10 mouse cellular contexts compared by ENCODE assay signal in genomic region chr5:72984091-72984490, GRCm38 (mm10). TPM values are rescaled to one million over a fixed set of nuclear protein-coding genes. Genes with fewer than 3 reads are reported as not detected.
DNase-seq lines count a peak whose midpoint lies in the region; ATAC-seq and TF ChIP-seq lines count a peak whose summit lies in the region.
"Had no signal": no experiment of that assay in that cellular context is flagged by ENCODE, and none has a peak within 500 bp of the region (broad histone marks: within the 10 kb centered on the region; RNA-seq: fewer than 3 reads in every experiment).

No protein-coding gene starts in this region.

- TF ChIP-seq EP300 in MEL (IDR thresholded peaks at IDR 0.05; ENCODE audit: low read depth in 1 of 2, low read length in 2 of 2) = no peak

- H3K4me2 ChIP-seq in neural tube, embryonic 15.5 days = no peak overlapping the region
- H3K4me2 ChIP-seq: hindbrain, embryonic 15.5 days; neural tube, embryonic 12.5 days had no signal

- no peaks in the 10 kb centered on the region for H3K4me1 ChIP-seq in MEL (ENCODE audit: control insufficient read depth in 1 of 2, insufficient read depth in 2 of 2, low read length in 2 of 2)
- H3K4me1 ChIP-seq in neural tube, embryonic 15.5 days = no peaks in the 10 kb centered on the region
- H3K4me1 ChIP-seq: hindbrain, embryonic 15.5 days; neural tube, embryonic 12.5 days had no signal

- DNase-seq in cerebellum, adult 9-10 months = peak; percentile 53
- DNase-seq in cerebellum, adult 11 months = no peak
- DNase-seq in left cerebral cortex, adult 11 months (ENCODE audit: low spot score) = peak; percentile 25
- no peak for DNase-seq in left cerebral cortex, postnatal 4 days
- DNase-seq in MEL (ENCODE audit: low read depth, low spot score) = peak; percentile 77
- DNase-seq in embryo, embryonic 9.5 days (ENCODE audit: extremely low spot score) = peak; percentile 41
- DNase-seq in gastrocnemius, postnatal 4 days (ENCODE audit: low spot score in 2 of 2) = no peak

- H3K79me2 ChIP-seq in MEL (ENCODE audit: control insufficient read depth, insufficient read depth, low read length, poor library complexity) = no peaks in the 10 kb centered on the region

- no peak overlapping the region for H3K27ac ChIP-seq in MEL (ENCODE audit: control insufficient read depth, low read depth, low read length)
- no peak overlapping the region for H3K27ac ChIP-seq in neural tube, embryonic 15.5 days (replicated peaks)
- H3K27ac ChIP-seq: hindbrain, embryonic 15.5 days; neural tube, embryonic 12.5 days had no signal

- no peaks in the 10 kb centered on the region for H3K27me3 ChIP-seq in MEL (ENCODE audit: control insufficient read depth in 1 of 2, insufficient read depth in 2 of 2, low read length in 2 of 2)
- no peaks in the 10 kb centered on the region for H3K27me3 ChIP-seq in neural tube, embryonic 15.5 days (replicated peaks)
- H3K27me3 ChIP-seq: hindbrain, embryonic 15.5 days; neural tube, embryonic 12.5 days had no signal

- peak; percentile 95 for TF ChIP-seq RAD21 in MEL (IDR thresholded peaks at IDR 0.05; ENCODE audit: low read depth, low read length)

- H3K36me3 ChIP-seq in MEL (ENCODE audit: control insufficient read depth in 1 of 2, insufficient read depth in 2 of 2, low read length in 2 of 2) = no peaks in the 10 kb centered on the region
- peaks cover 4% of the 10 kb centered on the region; the same call in 1 of the 2 replicates for H3K36me3 ChIP-seq in neural tube, embryonic 15.5 days

- TF ChIP-seq CTCF in MEL (IDR thresholded peaks at IDR 0.05 in 2 of 3, conservative IDR thresholded peaks at IDR 0.05 in 1 of 3; ENCODE audit: control insufficient read depth in 1 of 3, insufficient read depth in 1 of 3, low read depth in 2 of 3, low read length in 3 of 3, poor library complexity in 1 of 3, severe bottlenecking in 1 of 3) = peak; percentile 34 to 97 (median 80)

- TF ChIP-seq POLR2A in MEL (IDR thresholded peaks at IDR 0.05; ENCODE audit: control insufficient read depth in 1 of 2, insufficient read depth in 1 of 2, low read depth in 1 of 2, low read length in 2 of 2, poor library complexity in 1 of 2) = no peak

- ATAC-seq in neural tube, embryonic 15.5 days (ENCODE audit: low FRiP score) = peak; percentile 20; the same call in 1 of the 2 replicates

- H3K4me3 ChIP-seq in MEL (ENCODE audit: control insufficient read depth in 1 of 2, insufficient read depth in 1 of 2, low read depth in 2 of 2, low read length in 2 of 2) = no peak overlapping the region
- H3K4me3 ChIP-seq in neural tube, embryonic 15.5 days (replicated peaks) = no peak overlapping the region
- H3K4me3 ChIP-seq: hindbrain, embryonic 15.5 days; neural tube, embryonic 12.5 days had no signal

- H3K9me3 ChIP-seq in MEL (replicated peaks; ENCODE audit: insufficient read depth, low read length) = no peaks in the 10 kb centered on the region
- no peaks in the 10 kb centered on the region for H3K9me3 ChIP-seq in neural tube, embryonic 15.5 days (replicated peaks)
- H3K9me3 ChIP-seq: hindbrain, embryonic 15.5 days; neural tube, embryonic 12.5 days had no signal

- 4% methylated on average over 2 of the region's 2 CpGs for WGBS in neural tube, embryonic 15.5 days

- no peak overlapping the region for H3K9ac ChIP-seq in MEL (ENCODE audit: control insufficient read depth, low read depth, low read length, poor library complexity, severe bottlenecking)
- no peak overlapping the region for H3K9ac ChIP-seq in neural tube, embryonic 15.5 days (replicated peaks)
- H3K9ac ChIP-seq: hindbrain, embryonic 15.5 days; neural tube, embryonic 12.5 days had no signal

- intact Hi-C loops in left cerebral cortex, postnatal 4 days (cut with DNase I) = loop anchor here (5.0 kb wide), 2 partner anchors 88 to 403 kb away; no protein-coding TSS in a partner anchor

TF ChIP-seq in MEL, 35 proteins besides CTCF, POLR2A, EP300 and RAD21:
- TF ChIP-seq GATA1 (IDR thresholded peaks at IDR 0.05; ENCODE audit: low read depth, low read length) (no peak), POLR2AphosphoS5 (IDR thresholded peaks at IDR 0.05; ENCODE audit: borderline replicate concordance, low read depth, low read length) (no peak), SMC3 (IDR thresholded peaks at IDR 0.05; ENCODE audit: low read depth, low read length) (peak; percentile 95), NRF1 (IDR thresholded peaks at IDR 0.05; ENCODE audit: insufficient read depth, low read depth, low read length, poor library complexity, severe bottlenecking) (no peak), GABPA (IDR thresholded peaks at IDR 0.05; ENCODE audit: low read depth, low read length) (no peak), ZC3H11A (IDR thresholded peaks at IDR 0.05; ENCODE audit: low read depth, low read length) (peak; percentile 96), UBTF (IDR thresholded peaks at IDR 0.05; ENCODE audit: borderline replicate concordance, insufficient read depth, low read depth, low read length) (no peak), MYC (IDR thresholded peaks at IDR 0.05; ENCODE audit: low read depth, low read length) (no peak), ZNF384 (IDR thresholded peaks at IDR 0.05; ENCODE audit: low read depth, low read length) (peak; percentile 69), MAZ (IDR thresholded peaks at IDR 0.05; ENCODE audit: low read depth, low read length) (no peak), BHLHE40 (IDR thresholded peaks at IDR 0.05; ENCODE audit: borderline replicate concordance, low read depth, low read length) (no peak)

RNA-seq across cellular contexts. Expression of gene Gm10135, which starts 9.6 kb away (rescaled TPM):
- total RNA-seq in left cerebral cortex, postnatal 4 days (2021) = not detected
- total RNA-seq in MEL (2012; rRNA removed) = 1.5 TPM in 1 of 2 replicates, not detected in the other
- 1 to 10 TPM in 1 of 2 experiments, not detected in 1; 6.0 TPM for polyA plus RNA-seq in MEL (2012; ENCODE audit: insufficient read depth in 1 of 2, insufficient read length in 2 of 2, low read depth in 1 of 2, low replicate concordance in 2 of 2, missing spikeins in 1 of 2)
- not detected in 2 replicates for polyA plus RNA-seq in neural tube, embryonic 15.5 days (2015; fragmentation: Nextera tagmentation; extraction: Ambion mirVana)
- not detected for total RNA-seq in gastrocnemius, postnatal 4 days (2021)
- polyA plus RNA-seq: hindbrain, embryonic 15.5 days; neural tube, embryonic 12.5 days had no signal

RNA-seq across cellular contexts. Expression of gene Slc10a4, which starts 22.6 kb away (rescaled TPM):
- total RNA-seq in left cerebral cortex, postnatal 4 days (2021) = 10 to 100 TPM in 1 of 2 experiments, 1 to 10 TPM in 1; 9.8 to 11.5 TPM
- total RNA-seq in MEL (2012; rRNA removed) = not detected in 2 replicates
- not detected for polyA plus RNA-seq in MEL (2012; ENCODE audit: insufficient read depth in 1 of 2, insufficient read length in 2 of 2, low read depth in 1 of 2, low replicate concordance in 2 of 2, missing spikeins in 1 of 2)
- polyA plus RNA-seq in neural tube, embryonic 15.5 days (2015; fragmentation: Nextera tagmentation; extraction: Ambion mirVana) = 34.4 and 42.5 TPM in 2 replicates
- not detected for total RNA-seq in gastrocnemius, postnatal 4 days (2021)

Comparison
In these comparisons a context has a peak if more than half of its experiments do, and no peak if none do; other contexts are left out.
1. DNase-seq: peak in cerebellum, adult 9-10 months (single experiment), left cerebral cortex, adult 11 months (single experiment), MEL (single experiment) and embryo, embryonic 9.5 days (single experiment); none in cerebellum, adult 11 months (single experiment), left cerebral cortex, postnatal 4 days (single experiment) and gastrocnemius, postnatal 4 days (0 of 2).
2. RNA of gene Slc10a4, which starts 22.6 kb away (total RNA-seq): 9.8 to 11.5 TPM in left cerebral cortex, postnatal 4 days; not detected in gastrocnemius, postnatal 4 days and not detected in MEL; every median in the first group is over 4 times any median in the second.